Mouse (Mus musculus): ENCODE measurements at regions not wholly inside any gene's neighbourhood (a gene's known extent, or its start where the extent isn't known, plus 50 kb on each side); places are given as distances from the start of the nearest gene placed in this dataset.

DNA sequence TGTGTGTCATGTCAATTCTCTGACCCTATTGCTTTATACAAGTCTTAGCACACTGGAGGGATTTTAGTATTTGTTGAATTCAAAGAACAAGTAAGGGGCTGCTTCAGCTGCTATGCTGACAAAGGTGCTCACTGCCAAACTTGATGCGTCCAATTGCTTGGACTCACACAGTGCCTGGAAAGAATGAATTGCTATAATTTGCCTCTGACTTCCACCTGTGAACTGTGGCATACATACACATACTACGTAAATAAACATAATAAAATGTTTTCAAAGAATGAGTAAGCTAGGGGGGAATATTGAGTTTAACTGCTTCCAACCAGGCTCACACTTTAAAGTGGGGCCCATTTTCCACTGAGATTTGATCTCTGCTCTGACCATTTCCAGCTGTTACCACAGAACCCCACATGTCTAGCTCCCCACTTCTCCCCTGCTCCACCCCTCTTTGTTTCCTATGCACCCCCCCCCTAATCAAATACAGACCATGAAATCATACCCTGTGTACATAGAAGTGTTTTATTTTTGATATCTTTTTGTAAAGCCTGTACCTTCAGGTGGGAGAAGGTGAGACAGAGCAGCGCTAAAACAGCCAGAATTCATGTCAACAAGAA, 143.4 kb upstream of the Rarb start:
- no peak for TF ChIP-seq CTCF (IDR thresholded peaks at IDR 0.05; ENCODE audit: insufficient read depth, low read depth, low read length)
- TF ChIP-seq POLR2A (IDR thresholded peaks at IDR 0.05; ENCODE audit: insufficient read depth, low read depth, low read length) = no peak
